Mouse (Mus musculus): ENCODE data around the gene Nadk.
A peak's percentile ranks its signal among the peaks of the same experiment; 100 is the strongest.

The Nadk gene

GRCm38 (mm10) chr4:155606825-155607224 lies 44.6 kb downstream of the Nadk start:
- DNase-seq = no peak

GRCm38 (mm10) chr4:155611860-155612259 lies 49.7 kb downstream of the Nadk start:
- DNase-seq = no peak

GRCm38 (mm10) chr4:155613264-155613663 lies 51.1 kb downstream of the Nadk start:
- DNase-seq = no peak

GRCm38 (mm10) chr4:155618321-155618720 lies 56.1 kb downstream of the Nadk start:
- DNase-seq = no peak

- peak; percentile 98 for DNase-seq
These were observed 62.4 kb downstream of the Nadk start, which contains the start of gene Cdk11b for GRCm38 (mm10) chr4:155624338-155625291. Gene Cdk11b, plus strand, starts transcription at chr4:155624854.

GRCm38 (mm10) chr4:155630267-155630666 lies 68.1 kb downstream of the Nadk start:
- no peak for DNase-seq

- DNase-seq = no peak
These were observed 73.8 kb downstream of the Nadk start for GRCm38 (mm10) chr4:155635766-155636499.
